Mouse (Mus musculus): ENCODE measurements at regions not wholly inside any gene's neighbourhood (a gene's known extent, or its start where the extent isn't known, plus 50 kb on each side); places are given as distances from the start of the nearest gene placed in this dataset.
A peak's percentile ranks its signal among the peaks of the same experiment; 100 is the strongest.

DNA sequence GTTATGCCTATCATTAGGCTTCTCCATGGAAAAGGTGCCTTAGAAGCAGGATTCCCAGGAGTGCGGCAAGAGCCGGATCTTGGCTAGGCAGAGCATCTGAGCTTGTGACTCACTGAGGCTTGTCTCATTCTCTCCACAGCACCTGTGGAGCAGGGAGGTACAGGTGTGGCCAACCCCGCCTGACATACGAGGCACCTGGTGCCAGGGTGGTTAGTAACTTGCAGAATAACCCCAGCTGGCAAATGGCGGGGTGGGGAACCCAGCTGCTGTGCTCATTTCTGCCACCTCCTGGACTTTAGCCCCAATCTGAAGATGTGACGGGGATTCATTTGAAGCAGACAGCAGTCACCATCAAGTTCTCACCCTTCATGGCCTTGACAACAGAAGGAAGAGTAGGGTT lies 96.2 kb downstream of the Pdgfra start:
- DNase-seq (ENCODE audit: low spot score in 2 of 2): no peak

DNA sequence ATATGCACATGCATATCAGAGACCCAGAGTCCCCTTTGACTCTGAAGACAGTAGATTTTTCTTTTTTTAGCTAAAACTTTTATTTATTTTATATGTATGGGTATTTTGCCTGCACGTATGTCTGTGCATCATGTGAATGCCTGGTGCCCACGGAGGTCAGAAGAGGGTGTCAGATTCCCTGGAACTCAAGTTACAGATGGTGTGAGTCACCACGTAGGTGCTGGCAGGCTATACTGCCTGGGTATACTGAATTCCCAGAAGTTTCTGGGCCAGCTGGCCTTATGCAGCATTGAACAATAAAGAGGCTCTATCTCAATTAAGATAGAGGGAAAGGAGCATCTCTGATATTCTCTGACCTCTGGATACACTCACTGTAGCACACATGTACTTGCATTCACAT lies 97.6 kb downstream of the Pdgfra start:
- DNase-seq (ENCODE audit: low spot score in 2 of 2): no peak

DNA sequence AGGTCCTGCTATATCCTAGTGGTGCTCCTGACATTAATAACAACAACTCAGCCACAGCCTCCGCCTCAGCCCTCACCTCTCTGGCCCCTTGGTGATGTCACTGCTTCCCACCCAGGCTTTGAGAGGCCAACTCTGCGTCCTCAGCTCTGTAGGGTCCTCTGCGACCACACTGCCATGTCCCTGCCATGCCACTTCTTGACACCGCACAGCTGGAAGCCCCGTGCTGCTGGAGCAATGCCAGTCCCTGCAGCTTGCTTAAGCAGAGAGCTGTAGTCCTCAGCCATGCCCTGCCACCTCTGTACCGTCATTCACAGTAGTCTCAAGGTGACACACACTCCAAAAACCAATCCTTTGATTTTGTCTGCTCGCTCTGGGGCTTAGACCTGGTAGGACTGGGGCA lies 101.3 kb downstream of the Pdgfra start:
- DNase-seq (ENCODE audit: low spot score in 2 of 2): no peak

DNA sequence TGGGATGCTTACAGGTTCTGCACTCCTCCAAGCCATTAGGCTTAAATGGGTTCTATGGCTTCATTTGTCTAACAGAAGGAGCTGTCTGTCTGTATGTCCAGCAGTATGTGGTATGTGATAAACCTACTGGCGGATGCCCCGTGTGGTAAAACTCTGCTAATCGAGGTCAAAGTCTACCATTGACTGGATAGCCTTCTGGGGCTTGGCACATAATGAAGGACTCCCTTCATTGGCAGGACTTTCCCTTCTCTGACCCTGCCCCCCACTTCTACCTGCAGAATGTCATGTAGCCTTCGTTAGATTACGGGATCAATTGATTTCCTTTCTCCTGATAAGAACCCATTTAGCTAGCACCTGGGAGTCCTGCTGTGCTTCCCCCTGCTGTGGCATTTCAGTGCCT lies 101.7 kb downstream of the Pdgfra start:
- no peak for DNase-seq (ENCODE audit: low spot score in 2 of 2)

DNA sequence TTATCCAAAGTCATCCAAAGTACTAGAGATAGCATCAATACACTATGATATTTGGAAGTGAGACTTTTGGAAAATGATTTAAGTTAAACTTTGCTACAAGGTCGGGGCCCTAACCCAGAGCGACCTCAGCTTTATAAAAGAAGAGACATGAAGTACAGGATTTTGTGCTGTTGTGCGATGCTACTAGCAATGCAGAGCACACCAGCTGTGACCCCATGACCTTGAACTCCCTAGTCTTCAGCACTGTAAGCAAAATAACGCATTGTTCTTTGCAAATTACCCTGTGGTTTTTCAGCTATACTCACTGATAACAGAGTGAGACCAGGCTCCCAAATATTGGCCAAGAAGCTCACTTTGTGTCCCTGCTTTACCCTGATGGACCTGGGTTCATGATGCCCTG lies 104.1 kb downstream of the Pdgfra start:
- no peak for DNase-seq (ENCODE audit: low spot score in 2 of 2)

DNA sequence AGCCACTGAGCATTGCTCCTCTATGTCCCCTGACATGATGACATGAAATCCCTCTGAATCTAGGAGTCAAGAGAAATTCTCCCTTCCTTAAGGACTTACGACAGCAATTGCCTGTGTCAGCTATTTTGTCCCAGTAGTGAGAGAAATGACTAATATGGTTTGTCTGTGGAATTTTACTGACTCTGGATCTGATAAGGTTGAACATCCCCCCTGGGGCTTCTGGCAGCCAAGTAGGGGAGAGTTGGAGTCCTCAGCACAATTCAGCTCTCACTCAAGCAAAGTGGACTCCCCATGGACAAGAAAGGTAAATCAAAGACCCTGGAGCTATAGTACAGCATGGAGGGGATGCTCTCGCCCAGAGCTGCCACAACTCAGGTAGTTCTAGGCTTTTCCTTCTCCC lies 105.0 kb downstream of the Pdgfra start:
- DNase-seq (ENCODE audit: low spot score in 2 of 2): no peak

DNA sequence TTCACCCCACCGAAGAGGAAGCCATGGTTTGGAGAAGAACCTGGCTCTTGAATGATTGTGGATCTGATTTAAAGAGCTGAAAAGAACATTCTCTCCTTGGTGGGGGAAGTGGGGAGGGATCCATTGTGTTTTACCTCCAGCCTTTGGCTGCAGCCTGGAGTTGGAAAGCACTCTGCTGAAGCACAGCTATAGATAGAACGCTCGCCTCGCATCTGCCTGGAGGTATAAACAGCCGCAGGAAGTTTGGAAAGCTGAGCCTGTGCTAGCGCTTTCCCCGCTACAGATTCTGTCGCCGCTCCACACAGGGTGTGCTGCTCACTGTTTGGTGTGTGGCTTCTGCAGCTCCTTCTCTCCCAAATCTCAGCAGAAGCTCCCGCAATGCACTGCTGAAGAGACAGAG lies 108.2 kb downstream of the Pdgfra start:
- peak; percentile 74 to 79 for DNase-seq (ENCODE audit: low spot score in 2 of 2)

DNA sequence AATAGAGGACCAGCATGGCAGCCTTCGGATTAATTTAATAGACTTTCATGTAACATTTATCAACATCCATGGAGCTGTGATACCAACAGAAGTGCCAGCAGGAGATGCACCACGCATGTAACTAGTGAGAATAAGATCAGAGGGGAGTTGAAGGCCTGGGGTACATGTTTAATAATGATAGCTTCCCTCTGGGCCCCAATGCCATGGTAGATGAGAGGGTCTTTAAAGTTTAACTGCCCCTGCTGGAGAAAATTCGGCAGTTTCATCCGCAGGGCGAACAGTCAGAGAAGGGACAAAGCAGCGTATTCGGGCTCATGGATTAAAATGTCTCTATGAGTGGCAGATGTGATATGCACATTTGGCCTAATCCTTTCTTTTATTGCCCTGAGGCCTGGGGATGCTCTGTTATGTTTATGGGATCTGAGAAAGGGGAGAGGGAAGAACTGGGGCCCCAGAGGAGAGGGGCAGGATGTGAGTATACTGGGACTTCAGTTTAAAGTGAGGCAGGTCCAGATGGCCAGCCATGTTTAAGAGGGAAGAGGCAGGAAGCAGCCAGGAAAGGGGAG lies 114.1 kb downstream of the Pdgfra start:
- DNase-seq (ENCODE audit: low spot score in 2 of 2): no peak

DNA sequence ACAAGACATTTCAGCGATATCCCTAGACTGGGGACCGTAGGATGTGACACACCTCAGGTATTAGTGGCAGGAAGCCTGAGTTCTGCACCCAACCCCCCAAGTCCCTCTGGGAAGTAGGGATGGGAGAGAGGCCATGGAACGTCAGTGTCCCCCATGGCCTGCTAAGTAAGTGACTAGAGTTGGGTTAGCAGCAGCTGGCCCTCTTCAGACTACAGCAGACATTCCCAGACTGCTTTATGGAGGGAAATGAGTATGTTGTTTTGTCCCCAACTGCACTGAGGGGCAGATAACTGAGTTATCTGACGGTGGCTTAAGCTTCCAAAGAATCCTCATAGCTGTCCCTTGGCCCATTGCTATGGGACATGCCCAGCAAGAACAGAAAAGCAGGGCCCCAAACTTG lies 114.8 kb downstream of the Pdgfra start:
- DNase-seq (ENCODE audit: low spot score in 2 of 2): no peak

DNA sequence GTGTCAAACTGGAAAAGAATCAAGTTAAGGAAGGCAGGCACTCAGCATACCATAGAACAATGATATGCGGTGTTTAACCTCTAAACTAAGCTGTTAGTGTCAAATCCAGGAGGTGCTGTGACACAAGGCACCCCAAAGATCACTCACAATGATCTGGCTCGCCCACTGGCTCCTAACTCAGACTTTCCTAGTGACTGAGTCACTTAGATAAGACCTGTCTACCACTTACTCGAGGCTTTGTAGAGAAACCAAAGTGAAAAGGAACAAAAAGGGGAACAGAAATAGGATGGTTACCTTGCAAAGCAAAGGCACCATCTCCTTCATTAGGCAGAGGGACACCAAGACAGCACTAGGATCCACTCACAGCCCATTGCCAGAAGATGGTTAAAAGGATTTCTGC lies 115.7 kb downstream of the Pdgfra start:
- DNase-seq (ENCODE audit: low spot score in 2 of 2): no peak

DNA sequence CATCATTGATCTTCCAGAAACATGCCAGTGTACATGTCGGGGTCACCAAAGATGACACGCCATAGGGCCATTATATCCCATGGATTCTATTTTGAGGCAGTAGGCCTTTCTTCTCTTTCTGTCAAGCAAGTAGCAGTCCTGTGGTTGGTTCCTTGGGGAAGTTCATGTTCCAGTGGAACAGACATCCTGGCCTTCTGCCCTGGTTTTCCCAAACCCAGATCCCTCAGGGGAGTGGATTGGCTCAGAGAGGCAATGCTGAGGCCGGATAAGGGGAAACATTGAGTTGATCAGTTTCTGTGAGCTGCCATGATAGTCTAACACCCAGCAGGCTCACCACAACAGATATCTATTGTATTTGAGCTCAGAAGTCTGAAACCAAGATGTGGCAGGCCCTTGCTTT lies 125.9 kb downstream of the Pdgfra start:
- DNase-seq (ENCODE audit: low spot score in 2 of 2): no peak

DNA sequence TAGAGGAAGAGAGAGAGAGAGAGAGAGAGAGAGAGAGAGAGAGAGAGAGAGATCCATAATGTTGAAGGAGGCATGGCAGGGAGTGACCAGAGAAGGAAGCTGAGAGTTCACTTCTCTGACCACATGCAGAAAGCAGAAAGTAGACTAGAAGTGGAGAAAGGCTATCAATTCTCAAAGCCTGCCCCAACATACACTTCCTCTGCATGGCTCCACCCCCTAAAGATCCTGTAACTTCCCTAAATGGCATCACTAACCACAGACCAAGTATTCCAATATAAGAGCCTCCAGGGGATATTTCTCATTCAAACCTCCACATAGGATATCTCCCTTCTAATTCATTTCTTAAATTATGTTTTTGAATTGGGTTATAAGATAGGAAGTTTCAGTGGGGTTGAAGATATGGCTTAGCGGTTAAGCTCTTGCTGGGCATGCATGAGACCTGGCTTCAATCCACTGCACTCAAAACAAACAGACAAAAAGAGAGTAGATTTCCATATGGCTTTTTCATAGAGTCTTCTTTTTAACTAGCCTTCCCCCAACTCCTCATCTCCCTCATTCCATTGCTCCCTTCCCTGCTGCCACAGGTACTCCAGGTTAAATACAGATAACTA lies 127.6 kb downstream of the Pdgfra start:
- DNase-seq (ENCODE audit: low spot score in 2 of 2): no peak

DNA sequence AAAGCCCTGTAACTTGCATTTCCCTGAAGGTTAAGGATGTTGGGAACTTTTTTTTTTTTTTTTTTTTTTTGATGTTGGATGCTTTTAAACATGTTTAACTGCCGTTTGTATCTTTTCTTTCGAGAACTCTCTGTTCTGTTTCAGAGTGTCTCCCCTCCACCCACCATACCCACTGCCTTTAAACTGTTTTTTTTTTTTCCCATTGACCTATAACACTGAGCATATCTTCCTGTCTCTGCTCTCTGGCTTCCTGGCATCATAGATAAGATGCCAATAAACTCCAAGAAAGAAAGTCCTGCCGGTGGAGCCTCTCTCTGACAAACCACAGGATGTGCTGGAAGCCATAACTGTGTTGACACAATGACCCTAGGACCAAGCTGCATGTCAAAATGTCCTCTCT lies 128.6 kb downstream of the Pdgfra start:
- no peak for DNase-seq (ENCODE audit: low spot score in 2 of 2)

DNA sequence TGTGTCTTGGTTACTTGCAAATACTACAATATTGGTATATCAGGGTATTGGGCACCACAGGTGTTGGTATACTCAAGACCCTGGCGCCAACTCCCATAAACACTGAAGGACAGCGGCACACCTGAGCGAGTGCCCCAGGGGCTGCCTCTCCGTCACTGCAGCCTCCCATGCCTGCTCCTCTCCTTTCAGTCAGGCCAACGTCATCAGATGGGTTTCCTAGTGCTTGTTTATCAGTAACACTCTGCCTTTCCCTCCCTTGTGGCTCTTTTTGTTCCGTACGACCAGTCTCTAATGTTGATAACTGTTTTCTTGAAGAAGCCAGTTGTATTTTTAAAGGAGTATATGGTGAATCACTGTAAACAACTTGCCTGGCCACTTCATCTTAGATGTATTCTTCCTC lies 129.4 kb downstream of the Pdgfra start:
- no peak for DNase-seq (ENCODE audit: low spot score in 2 of 2)

DNA sequence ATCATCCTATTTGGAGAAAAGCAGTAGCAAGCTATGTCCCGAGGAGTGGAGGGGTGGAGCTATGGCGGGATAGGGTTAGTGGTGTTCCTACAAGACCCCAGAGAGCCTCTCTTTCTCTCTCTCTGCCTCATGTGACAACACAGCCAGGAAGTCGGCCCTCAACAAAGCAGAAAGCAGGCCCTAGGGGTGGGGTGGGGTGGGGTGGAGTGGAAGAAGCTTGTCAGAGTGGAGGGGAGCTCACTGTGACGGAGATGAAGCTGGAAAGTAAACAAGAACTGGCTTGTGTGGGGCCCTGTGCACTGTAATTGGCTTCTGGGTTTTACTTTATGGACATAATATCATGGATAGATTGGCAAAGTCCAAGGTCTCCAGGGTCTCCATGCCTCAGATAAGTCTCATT lies 130.5 kb downstream of the Pdgfra start:
- no peak for DNase-seq (ENCODE audit: low spot score in 2 of 2)

DNA sequence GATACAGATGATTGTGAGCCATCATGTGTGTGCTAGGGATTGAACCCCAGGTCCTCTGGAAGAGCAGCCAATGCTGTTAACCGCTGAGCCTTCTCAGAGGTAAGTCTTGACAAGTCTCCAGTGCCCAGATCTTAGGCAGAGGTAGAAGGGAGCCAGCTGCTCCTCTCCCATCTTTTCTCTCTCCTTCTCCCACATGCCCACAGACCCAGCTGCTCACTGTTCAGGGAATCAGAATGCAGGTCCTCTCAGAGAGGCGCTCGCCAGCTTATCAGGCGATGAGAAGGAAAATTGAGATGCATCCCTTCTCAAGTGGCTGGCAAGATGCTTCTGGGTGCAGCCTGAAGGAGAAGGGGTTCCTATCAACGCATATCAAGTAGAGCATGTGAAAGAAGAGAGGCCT lies 131.7 kb downstream of the Pdgfra start:
- DNase-seq (ENCODE audit: low spot score in 2 of 2): peak; percentile 31 to 37

DNA sequence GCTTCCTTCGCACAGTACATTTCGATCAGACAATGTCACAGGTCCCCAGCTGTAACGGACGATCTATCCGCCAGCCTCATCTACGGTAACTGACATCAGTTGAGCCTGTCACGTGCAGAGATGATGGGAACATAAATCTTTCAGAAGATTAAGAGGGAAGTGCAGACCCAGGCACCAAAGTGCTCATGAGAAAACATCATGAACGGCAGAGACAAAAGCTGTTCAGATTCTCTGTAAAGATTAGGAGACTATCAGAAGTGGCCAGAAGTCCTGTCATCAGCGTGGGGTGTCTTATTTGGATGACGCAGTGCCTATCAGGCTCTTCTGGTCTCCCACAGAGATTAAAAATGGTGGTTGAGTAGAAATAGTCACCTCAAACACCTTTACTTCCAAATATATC lies 133.9 kb downstream of the Pdgfra start:
- no peak for DNase-seq (ENCODE audit: low spot score in 2 of 2)

DNA sequence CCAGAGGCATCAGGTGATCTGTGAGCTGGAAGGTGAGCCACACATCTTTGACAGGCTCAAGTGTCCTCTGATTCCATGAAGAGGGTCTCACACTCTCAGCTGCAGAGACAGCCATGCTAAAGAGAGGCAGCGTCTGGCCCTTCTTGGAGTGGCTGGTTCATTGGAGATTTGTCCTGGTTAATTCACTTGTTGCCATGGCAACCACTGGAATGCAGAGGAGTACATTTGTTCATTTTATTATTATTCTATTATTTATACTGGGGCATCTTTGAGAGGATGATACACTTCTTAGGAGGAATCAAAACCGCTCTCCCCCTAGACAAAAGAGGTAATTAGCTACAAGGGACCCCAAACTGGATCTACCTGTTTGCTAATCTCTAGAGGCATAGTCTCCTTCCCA lies 143.6 kb downstream of the Pdgfra start:
- DNase-seq (ENCODE audit: low spot score in 2 of 2): peak in 1 of 2 experiments; percentile 25

DNA sequence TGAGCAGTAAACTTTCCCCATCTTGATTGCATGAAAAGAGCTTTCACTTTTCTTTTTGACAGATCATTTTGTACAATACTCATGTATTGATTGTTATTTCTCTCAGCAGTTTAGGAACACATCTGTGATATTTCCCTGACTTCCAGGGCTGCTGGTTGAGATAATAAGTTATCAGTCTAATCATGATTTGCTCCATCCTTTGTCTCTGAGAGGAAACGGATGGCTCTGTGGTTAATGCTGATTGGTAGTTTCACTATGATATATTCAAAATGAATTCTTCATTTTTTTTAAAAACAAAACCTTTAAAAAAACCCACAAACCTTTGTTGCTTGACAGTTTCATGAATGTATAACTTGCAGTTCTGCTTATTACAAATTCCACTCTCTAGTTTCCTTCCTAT lies 160.8 kb downstream of the Pdgfra start:
- no peak for DNase-seq (ENCODE audit: low spot score in 2 of 2)

DNA sequence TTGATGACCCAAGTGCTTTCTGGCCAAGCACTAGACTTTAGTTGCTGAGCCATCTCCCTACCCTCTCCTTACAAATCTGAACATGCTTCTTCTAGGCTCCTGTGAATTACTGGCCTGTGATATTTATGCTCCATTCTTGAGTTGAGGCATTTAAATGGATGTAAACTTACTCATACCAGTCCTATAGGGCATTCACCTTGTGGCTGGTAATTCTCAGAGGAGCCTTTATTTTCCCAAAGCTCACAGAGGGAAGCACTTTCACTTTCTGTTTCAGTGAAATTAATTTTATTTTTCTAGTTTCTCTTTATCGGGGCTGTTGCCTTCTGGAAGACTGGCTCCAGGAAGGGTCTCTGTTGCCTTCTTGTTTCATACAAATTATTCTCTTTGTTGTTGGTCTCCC lies 163.9 kb downstream of the Pdgfra start:
- no peak for DNase-seq (ENCODE audit: low spot score in 2 of 2)

DNA sequence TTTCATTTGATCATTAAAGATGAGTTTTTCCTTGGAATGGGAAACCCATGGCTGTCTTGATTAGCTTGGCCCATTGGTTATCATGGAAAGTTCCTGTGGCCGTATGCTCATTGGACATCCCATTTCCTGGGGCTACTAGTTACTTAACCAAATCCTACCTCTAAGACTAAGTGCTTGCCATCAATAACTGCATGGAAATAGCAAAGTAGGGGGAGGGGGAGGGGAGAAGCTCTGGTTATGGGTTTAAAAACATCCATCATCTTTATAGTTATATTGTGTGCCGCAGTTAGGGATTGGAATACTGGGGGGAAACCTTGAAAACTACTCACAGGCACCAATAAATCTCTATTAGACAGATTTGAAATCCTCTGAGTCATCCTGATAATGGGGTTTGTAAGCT lies 168.4 kb downstream of the Pdgfra start:
- DNase-seq (ENCODE audit: low spot score in 2 of 2): no peak

DNA sequence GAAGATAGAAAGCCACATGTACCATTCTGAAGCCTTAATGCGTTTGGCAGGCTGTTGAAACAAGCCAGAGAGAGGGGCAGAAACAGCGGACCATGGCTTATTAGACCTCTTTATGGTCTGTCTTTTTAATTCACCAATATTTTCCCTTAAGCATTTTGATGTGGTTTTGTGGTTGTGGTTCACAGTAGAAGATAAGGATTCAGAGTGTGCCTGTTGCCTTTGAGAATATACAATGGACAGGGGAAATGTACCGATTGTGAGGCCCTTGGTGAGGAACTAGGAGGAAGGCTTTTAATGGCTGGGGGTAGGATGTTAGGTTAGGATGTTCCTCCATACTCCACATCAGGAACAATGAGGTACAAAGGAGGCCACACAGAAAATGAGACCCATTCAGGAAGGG lies 182.0 kb downstream of the Pdgfra start:
- no peak for DNase-seq (ENCODE audit: low spot score in 2 of 2)

DNA sequence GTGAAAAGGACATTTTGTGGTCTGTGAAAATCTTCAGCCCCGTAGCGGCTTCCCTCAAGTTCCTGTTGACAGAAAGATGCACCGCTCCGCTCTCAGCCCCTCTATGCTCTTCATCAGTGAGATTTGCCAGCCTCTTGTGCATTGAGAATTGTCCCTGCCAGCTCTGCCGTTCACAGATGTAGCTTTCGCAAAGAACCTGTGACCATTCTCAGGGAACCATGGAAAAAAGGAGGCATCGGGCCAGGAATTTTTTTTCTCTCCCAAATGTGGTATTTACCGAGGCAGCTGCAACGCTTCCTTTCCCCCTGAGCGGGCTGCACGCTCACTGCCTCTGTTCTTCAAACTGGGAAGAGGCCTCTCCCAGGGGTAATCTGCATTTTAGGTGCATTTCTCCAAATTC lies 184.4 kb downstream of the Pdgfra start:
- peak; percentile 58 to 65 for DNase-seq (ENCODE audit: low spot score in 2 of 2)

DNA sequence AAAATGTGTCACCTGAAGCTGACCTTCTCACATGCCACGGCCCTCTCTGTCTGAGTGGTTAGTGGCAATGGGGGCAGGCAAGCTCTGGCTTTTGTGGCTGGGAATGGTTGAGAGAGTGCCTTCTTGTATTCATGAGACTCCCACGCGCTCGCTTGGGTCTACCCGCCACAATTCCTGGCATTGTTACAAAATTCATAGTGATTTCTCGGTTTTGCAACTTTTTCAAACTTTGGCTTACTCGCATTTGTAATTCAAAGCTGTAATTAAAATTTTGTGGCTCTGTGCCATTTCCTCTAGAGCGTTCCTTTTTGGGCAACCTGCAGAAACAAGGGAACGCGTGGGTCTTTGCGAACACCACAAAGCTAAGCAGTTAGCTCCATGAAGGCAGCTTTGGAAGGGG lies 186.3 kb downstream of the Pdgfra start:
- peak; percentile 52 to 70 for DNase-seq (ENCODE audit: low spot score in 2 of 2)

Measured in right cerebral cortex, postnatal 10 days (tissue).